ENCODE assay signal across 33 mouse cellular contexts in genomic region chr17:12658784-12659183, GRCm38 (mm10). TPM values are rescaled to one million over a fixed set of nuclear protein-coding genes. Genes with fewer than 3 reads are reported as not detected.
"Had no signal": no experiment of that assay in that cellular context is flagged by ENCODE, and none has a peak within 500 bp of the region (broad histone marks: within the 10 kb centered on the region; RNA-seq: fewer than 3 reads in every experiment).

No protein-coding gene starts in this region.

- H3K4me3 ChIP-seq: embryonic facial prominence, embryonic 10.5 days; embryonic facial prominence, embryonic 12.5 days; embryonic facial prominence, embryonic 13.5 days; embryonic facial prominence, embryonic 15.5 days; erythroblast, embryonic 14.5 days; forebrain, embryonic 10.5 days; forebrain, embryonic 12.5 days; forebrain, embryonic 13.5 days; forebrain, embryonic 15.5 days; gastrocnemius, adult 2 months; heart, adult 2 months had no signal

- DNase-seq: cerebellum, adult 18-20 months; cerebellum, adult 2 months; cerebellum, adult 8-10 months; cerebellum, adult 9-10 months; cerebellum, adult 9-11 months; cerebellum, postnatal 10 days; cerebellum, postnatal 14 days; cerebellum, postnatal 25 days; cerebellum, postnatal 36 days; embryo, embryonic 11 days; forebrain, postnatal 0 days; gastrocnemius, adult 2 months; gastrocnemius, postnatal 10 days; gastrocnemius, postnatal 14 days; gastrocnemius, postnatal 25 days; gastrocnemius, postnatal 36 days; heart, adult 2 months had no signal

- H3K9ac ChIP-seq: embryonic facial prominence, embryonic 12.5 days; embryonic facial prominence, embryonic 13.5 days; embryonic facial prominence, embryonic 15.5 days; forebrain, embryonic 12.5 days; forebrain, embryonic 13.5 days; forebrain, embryonic 15.5 days; forebrain, postnatal 0 days had no signal

- H3K9me3 ChIP-seq: embryonic facial prominence, embryonic 10.5 days; embryonic facial prominence, embryonic 12.5 days; embryonic facial prominence, embryonic 13.5 days; embryonic facial prominence, embryonic 15.5 days; forebrain, embryonic 10.5 days; forebrain, embryonic 12.5 days; forebrain, embryonic 13.5 days; forebrain, embryonic 15.5 days had no signal

- H3K36me3 ChIP-seq: embryonic facial prominence, embryonic 10.5 days; embryonic facial prominence, embryonic 12.5 days; embryonic facial prominence, embryonic 13.5 days; embryonic facial prominence, embryonic 15.5 days; forebrain, embryonic 10.5 days; forebrain, embryonic 12.5 days; forebrain, embryonic 15.5 days had no signal

- H3K4me2 ChIP-seq: embryonic facial prominence, embryonic 12.5 days; embryonic facial prominence, embryonic 13.5 days; embryonic facial prominence, embryonic 15.5 days; forebrain, embryonic 12.5 days; forebrain, embryonic 13.5 days; forebrain, embryonic 15.5 days had no signal

- ATAC-seq: forebrain, embryonic 13.5 days; forebrain, embryonic 14.5 days; forebrain, embryonic 15.5 days; forebrain, embryonic 16.5 days; forebrain, postnatal 0 days had no signal

- H3K27me3 ChIP-seq: embryonic facial prominence, embryonic 15.5 days; forebrain, embryonic 13.5 days; forebrain, embryonic 15.5 days had no signal

- H3K27ac ChIP-seq: embryonic facial prominence, embryonic 10.5 days; embryonic facial prominence, embryonic 12.5 days; embryonic facial prominence, embryonic 13.5 days; embryonic facial prominence, embryonic 15.5 days; forebrain, embryonic 10.5 days; forebrain, embryonic 12.5 days; forebrain, embryonic 13.5 days; forebrain, embryonic 15.5 days; gastrocnemius, adult 2 months; heart, adult 2 months had no signal

- H3K4me1 ChIP-seq: embryonic facial prominence, embryonic 12.5 days; embryonic facial prominence, embryonic 13.5 days; embryonic facial prominence, embryonic 15.5 days; forebrain, embryonic 10.5 days; forebrain, embryonic 12.5 days; forebrain, embryonic 13.5 days; forebrain, embryonic 15.5 days had no signal

RNA-seq across cellular contexts. Expression of gene Slc22a1, which starts 16.8 kb away (rescaled TPM):
- total RNA-seq: common myeloid progenitor, adult 5-6 weeks; forebrain, postnatal 0 days; gastrocnemius, postnatal 10 days; gastrocnemius, postnatal 14 days; gastrocnemius, postnatal 25 days; gastrocnemius, postnatal 36 days; gastrocnemius, postnatal 4 days; granulocyte monocyte progenitor cell, adult 5-6 weeks had no signal
- polyA plus RNA-seq: embryonic facial prominence, embryonic 10.5 days; embryonic facial prominence, embryonic 11.5 days; erythroblast, embryonic 14.5 days; forebrain, embryonic 10.5 days; forebrain, embryonic 11.5 days; forebrain, embryonic 13.5 days; forebrain, embryonic 14.5 days; forebrain, embryonic 15.5 days; forebrain, embryonic 16.5 days; forebrain, postnatal 0 days had no signal
